Mouse (Mus musculus): ENCODE measurements around the gene Phactr3.
"Not testable (repeated sequence)": the region's sequence is repeated elsewhere in the genome, so short reads cannot be mapped to it uniquely, and the experiment has no call there.

Gene Phactr3

DNA sequence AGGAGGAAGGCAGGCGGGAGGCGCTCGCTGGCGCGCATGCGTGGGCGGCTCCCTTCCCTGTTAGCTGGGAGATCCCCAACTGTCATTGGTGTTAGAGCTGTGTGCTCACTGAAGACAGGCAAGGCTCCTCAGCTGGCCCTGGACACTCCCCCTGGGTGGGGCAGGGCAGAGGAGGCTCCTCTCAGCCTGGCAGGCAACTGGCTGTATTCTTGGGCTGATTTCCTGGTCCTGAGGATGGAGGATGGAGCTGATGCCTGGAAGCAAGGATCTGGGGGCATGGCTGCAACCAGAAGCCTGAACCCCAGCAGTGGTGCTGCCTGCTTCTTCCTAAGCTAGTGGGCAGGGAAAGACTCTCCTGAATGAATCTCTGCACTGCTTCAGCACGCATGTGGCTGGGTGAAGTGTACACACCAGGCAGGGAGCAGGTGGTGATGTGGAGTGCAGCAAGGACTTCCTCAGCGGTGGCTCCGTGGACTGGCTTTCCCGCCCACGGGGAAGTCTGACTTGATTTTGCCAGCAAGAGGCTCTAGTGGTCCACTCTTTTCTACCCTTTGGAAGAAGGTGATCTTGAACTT is 208.8 kb downstream of the Phactr3 start:
- peak; percentile 82 for DNase-seq (ENCODE audit: low read depth, low spot score)

DNA sequence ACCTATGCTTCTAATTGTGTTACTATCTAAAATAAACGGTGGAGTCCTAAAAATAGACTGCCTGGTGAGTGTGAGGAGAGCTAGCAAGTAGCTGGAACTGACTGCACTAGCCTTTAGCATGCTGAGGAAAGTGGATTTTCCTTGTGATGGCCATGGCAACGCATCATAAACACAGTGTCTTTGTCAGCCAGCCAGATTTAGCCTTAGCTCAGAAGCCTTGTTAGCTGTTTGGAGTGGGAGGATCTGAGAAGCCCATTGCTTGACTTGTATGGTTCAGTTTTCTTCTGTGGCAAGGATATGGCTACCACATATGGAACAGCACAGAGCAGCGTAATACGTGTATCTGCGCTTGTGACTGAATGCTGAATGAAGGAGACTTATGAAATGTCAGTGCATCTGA is 210.8 kb downstream of the Phactr3 start:
- DNase-seq (ENCODE audit: low read depth, low spot score) = no peak

DNA sequence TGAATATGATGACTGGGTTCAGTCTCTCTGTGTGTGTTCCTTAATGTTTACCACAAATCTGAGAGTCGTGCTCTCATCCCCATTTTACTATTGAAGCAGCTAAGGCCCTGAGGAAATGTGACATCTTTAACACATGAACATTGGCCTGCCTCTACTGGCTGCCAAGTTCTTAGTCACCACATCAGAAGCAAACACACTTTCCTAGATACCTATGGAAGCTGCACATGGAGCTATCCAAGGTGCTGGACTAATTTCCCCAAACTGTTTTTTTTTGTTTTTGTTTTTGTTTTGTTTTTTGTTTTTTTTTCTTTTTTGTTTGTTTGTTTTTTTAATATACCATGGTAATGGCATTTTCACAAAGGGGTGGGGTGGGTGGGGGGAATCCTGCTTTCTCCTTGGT is 211.2 kb downstream of the Phactr3 start:
- no peak for DNase-seq (ENCODE audit: low read depth, low spot score)

- no peak for DNase-seq (ENCODE audit: low read depth, low spot score)
These were observed 219.1 kb downstream of the Phactr3 start for GRCm38 (mm10) chr2:178337878-178338277.

DNA sequence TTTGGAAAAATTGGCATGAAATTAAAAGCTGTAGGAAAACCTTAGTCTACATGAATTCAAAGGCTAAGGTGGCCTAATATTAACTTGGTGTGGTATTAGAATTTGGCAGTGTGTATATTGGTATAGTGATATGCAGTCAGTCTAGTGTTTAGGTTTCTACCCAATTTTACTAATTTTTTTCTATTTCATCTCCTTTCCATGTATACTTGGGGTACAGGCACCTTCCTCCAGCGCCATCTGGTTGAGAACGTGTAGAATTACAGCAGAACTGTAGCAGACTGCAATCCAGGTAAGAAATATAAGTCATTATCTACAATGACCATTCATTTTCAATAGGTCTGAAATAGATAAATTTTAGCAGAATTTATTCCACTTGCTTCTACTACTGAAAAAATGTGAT is 220.3 kb downstream of the Phactr3 start:
- DNase-seq (ENCODE audit: low read depth, low spot score) = no peak

DNA sequence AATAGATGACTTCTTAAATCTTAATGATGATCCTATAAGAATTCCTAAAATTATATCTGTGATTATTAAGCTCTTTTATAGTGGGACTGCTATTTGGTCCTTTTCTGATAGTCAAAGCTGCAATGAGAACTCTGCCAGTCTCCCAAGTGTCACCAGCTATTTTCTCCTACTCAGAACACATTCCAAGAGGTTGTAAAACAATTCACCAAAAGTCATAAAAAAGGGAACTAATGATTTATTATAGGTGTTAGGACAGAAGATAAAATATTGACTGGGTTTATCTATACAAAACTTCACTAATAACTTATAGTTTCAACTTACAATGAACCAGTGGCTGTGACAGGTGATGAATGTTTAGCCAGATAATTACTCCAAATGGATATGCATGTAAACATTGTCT is 223.3 kb downstream of the Phactr3 start:
- not testable (repeated sequence) for DNase-seq (ENCODE audit: low read depth, low spot score)

- DNase-seq (ENCODE audit: low read depth, low spot score) = no peak
These were observed 223.8 kb downstream of the Phactr3 start for GRCm38 (mm10) chr2:178342597-178342996.

Data from brain, embryonic 18.5 days (tissue).